Mouse (Mus musculus) heart, adult 2 months (tissue): Measurements from ENCODE around the gene Cd200.

Source experiments
- CTCF ChIP-seq: fragments of 200-600 bp; IDR thresholded peaks from 2 replicates; pipeline ENCODE4 v1.8.1; 2022; ENCODE audit warnings: antibody characterized with exemption, mild to moderate bottlenecking, moderate library complexity
- EP300 ChIP-seq: fragments of 200-500 bp; IDR thresholded peaks from 2 replicates; pipeline ENCODE4 v1.6.1; 2011; ENCODE audit warnings: low read depth, low read length, control low read depth; ENCODE audit not compliant: insufficient read depth
- POLR2A ChIP-seq: fragments of 200-500 bp; IDR thresholded peaks from 2 replicates; pipeline ENCODE4 v1.6.1; 2011; ENCODE audit warnings: mild to moderate bottlenecking, low read depth, low read length, control low read depth; ENCODE audit not compliant: insufficient read depth

DNA sequence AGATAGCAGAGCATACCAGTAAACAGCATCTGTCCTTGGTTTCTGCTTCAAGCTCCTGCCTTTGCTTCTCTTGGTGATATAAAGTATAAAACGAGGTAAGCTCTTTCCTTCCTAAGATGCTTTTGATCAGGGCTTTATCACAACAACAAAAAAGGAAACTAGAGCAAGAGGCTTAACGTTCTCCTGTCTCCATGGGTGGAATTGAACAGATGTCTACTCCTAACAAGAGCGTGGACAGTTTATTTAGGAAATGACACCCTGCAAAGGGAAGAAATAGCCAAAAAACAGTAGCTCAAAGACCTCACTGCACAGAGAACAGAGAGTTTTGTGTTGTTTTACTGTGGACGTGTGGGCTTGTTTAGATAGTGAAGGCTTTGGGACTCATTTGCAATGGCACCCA lies 58.1 kb downstream of the Cd200 start:
- TF ChIP-seq POLR2A, result no peak
- no peak for TF ChIP-seq CTCF
- TF ChIP-seq EP300, result no peak
